Mouse (Mus musculus): ENCODE results near the gene Arl5c.
A peak's percentile ranks its signal among the peaks of the same experiment; 100 is the strongest.

Gene Arl5c

GRCm38 (mm10) chr11:97995564-97996288, at the start of gene Arl5c:
TSS of gene Arl5c (minus strand) at chr11:97996181.
- DNase-seq (ENCODE audit: low spot score in 2 of 2) = no peak

GRCm38 (mm10) chr11:98045596-98045995, 49.6 kb upstream of the Arl5c start:
- DNase-seq (ENCODE audit: low spot score in 2 of 2) = no peak

- no peak for DNase-seq (ENCODE audit: low spot score in 2 of 2)
These were observed 48.1 kb upstream of the Arl5c start for GRCm38 (mm10) chr11:98044074-98044473.

- no peak for DNase-seq (ENCODE audit: low spot score in 2 of 2)
These were observed 46.8 kb upstream of the Arl5c start for GRCm38 (mm10) chr11:98042741-98043140.

- DNase-seq (ENCODE audit: low spot score in 2 of 2) = no peak
These were observed 45.0 kb upstream of the Arl5c start for GRCm38 (mm10) chr11:98040975-98041374.

- DNase-seq (ENCODE audit: low spot score in 2 of 2) = peak; percentile 65 to 85
These were observed 41.9 kb upstream of the Arl5c start for GRCm38 (mm10) chr11:98037871-98038270.

GRCm38 (mm10) chr11:98035977-98036377, 40.0 kb upstream of the Arl5c start:
- no peak for DNase-seq (ENCODE audit: low spot score in 2 of 2)

GRCm38 (mm10) chr11:98034840-98035239, 38.9 kb upstream of the Arl5c start:
- no peak for DNase-seq (ENCODE audit: low spot score in 2 of 2)

GRCm38 (mm10) chr11:98034061-98034460, 38.1 kb upstream of the Arl5c start:
- DNase-seq (ENCODE audit: low spot score in 2 of 2) = no peak

GRCm38 (mm10) chr11:98031443-98031770, 35.4 kb upstream of the Arl5c start:
- DNase-seq (ENCODE audit: low spot score in 2 of 2) = no peak

GRCm38 (mm10) chr11:98030701-98031442, 34.9 kb upstream of the Arl5c start:
- no peak for DNase-seq (ENCODE audit: low spot score in 2 of 2)

- DNase-seq (ENCODE audit: low spot score in 2 of 2) = no peak
These were observed 31.8 kb upstream of the Arl5c start for GRCm38 (mm10) chr11:98027785-98028184.

- no peak for DNase-seq (ENCODE audit: low spot score in 2 of 2)
These were observed 31.3 kb upstream of the Arl5c start for GRCm38 (mm10) chr11:98027297-98027688.

- peak; percentile 82 to 84 for DNase-seq (ENCODE audit: low spot score in 2 of 2)
These were observed 30.8 kb upstream of the Arl5c start, which contains the start of gene Rpl19 for GRCm38 (mm10) chr11:98026570-98027296. TSS of gene Rpl19 (plus strand) at chr11:98026710.

- DNase-seq (ENCODE audit: low spot score in 2 of 2) = no peak
These were observed 30.2 kb upstream of the Arl5c start for GRCm38 (mm10) chr11:98026248-98026569.

- no peak for DNase-seq (ENCODE audit: low spot score in 2 of 2)
These were observed 28.5 kb upstream of the Arl5c start for GRCm38 (mm10) chr11:98024516-98024915.

GRCm38 (mm10) chr11:98022555-98023371, 26.8 kb upstream of the Arl5c start, which contains the start of gene Cacnb1:
TSS of gene Cacnb1 (minus strand) at chr11:98023034.
- DNase-seq (ENCODE audit: low spot score in 2 of 2) = no peak

- no peak for DNase-seq (ENCODE audit: low spot score in 2 of 2)
These were observed 26.2 kb upstream of the Arl5c start for GRCm38 (mm10) chr11:98022253-98022554.

- DNase-seq (ENCODE audit: low spot score in 2 of 2) = no peak
These were observed 25.7 kb upstream of the Arl5c start for GRCm38 (mm10) chr11:98021565-98022252.

GRCm38 (mm10) chr11:98021118-98021517, 25.1 kb upstream of the Arl5c start:
- no peak for DNase-seq (ENCODE audit: low spot score in 2 of 2)

- DNase-seq (ENCODE audit: low spot score in 2 of 2) = no peak
These were observed 24.7 kb upstream of the Arl5c start for GRCm38 (mm10) chr11:98020710-98021109.
